Mouse (Mus musculus) embryonic stem cell, embryonic (primary cell): ENCODE data around the gene Asgr2.
"Not testable (repeated sequence)": the region's sequence is repeated elsewhere in the genome, so short reads cannot be mapped to it uniquely, and the experiment has no call there.

ENCODE experiments used
- CTCF ChIA-PET, 4 experiments: fragments of 300-600 bp in 2 of 4; fragments of 350-600 bp in 2 of 4; sonication (Branson Sonifier 250); formaldehyde crosslinking; loops; one replicate each; lab custom pipeline; 2022; ENCODE audit warnings: inconsistent platforms in 2 of 4; lab: Charles Lee
- POLR2A ChIA-PET, 4 experiments: fragments of 300-600 bp in 2 of 4; fragments of 350-600 bp in 2 of 4; sonication (Branson Sonifier 250); formaldehyde crosslinking; loops; one replicate each; lab custom pipeline; 2022; ENCODE audit warnings: antibody characterized with exemption in 4 of 4, inconsistent platforms in 1 of 4; lab: Charles Lee

Asgr2 gene

DNA sequence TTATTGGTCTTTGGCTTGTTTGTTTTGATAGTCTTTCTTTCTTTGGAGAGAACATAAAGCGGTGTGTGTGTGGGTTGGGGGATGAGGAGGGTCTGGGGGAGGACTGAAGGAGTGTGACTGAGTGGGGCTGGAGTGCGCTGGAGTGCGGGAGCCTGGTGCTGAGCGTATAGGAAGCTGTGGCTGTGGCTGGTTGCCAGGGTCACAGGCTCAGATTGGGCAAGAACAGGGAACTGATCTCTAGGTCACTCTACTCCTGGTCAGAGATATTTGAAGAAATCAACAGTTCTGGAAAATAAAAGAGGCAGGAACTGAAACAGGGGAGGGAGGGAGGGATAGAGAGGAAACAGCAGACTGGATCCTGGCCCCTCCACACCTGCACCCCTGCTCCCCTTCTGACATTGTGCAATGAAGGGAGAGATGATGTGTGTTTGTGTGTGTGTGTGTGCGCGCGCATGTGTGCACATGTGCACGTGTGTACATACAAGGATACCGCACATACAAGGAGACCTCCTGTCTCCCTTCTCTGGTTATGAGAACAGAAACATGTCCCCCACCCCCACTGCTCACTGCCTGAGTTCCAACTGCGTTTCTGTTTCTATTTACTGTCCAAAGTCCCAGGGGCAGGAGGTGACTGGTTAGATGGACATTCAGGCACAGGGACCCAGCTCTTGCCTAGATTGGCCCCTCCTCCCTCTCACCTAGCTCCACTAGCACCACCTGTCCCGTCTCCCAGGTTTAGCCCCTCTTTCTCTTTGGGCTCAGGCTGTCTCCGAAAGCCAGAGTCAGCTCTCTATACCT, at the start of gene Asgr2:
Gene Asgr2 (plus strand): TSS at position 659 of the 798 bp plus-strand sequence.
- POLR2A ChIA-PET, result interaction anchor here in 2 of 4 experiments (0.6 to 1.3 kb wide), 3 partner anchors 9 to 14 kb away, joined by 3 read pairs; no protein-coding TSS in a partner anchor

GRCm38 (mm10) chr11:70043665-70044064, 48.8 kb upstream of the Asgr2 start:
- POLR2A ChIA-PET, result interaction anchor here in 2 of 4 experiments (0.6 to 1.1 kb wide), 4 partner anchors 14 to 26 kb away, joined by 3 read pairs; no protein-coding TSS in a partner anchor
- CTCF ChIA-PET, result interaction anchor here (0.5 to 1.1 kb wide), 8 partner anchors 12 to 279 kb away, joined by 3 to 10 read pairs (median 3); no protein-coding TSS in a partner anchor

More for the DNA sequence above, at the start of gene Asgr2:
- CTCF ChIA-PET, result interaction anchor here in 1 of 4 experiments (0.7 kb wide), 1 partner anchor 18 kb away, joined by 3 read pairs; no protein-coding TSS in a partner anchor

GRCm38 (mm10) chr11:70045435-70045834, 47.0 kb upstream of the Asgr2 start:
- CTCF ChIA-PET, result interaction anchor here in 1 of 4 experiments (0.8 kb wide), 1 partner anchor 28 kb away, joined by 3 read pairs; no protein-coding TSS in a partner anchor
- POLR2A ChIA-PET, result interaction anchor here in 1 of 4 experiments (1.9 kb wide), 1 partner anchor 29 kb away, joined by 5 read pairs; no protein-coding TSS in a partner anchor

GRCm38 (mm10) chr11:70049366-70049765, 43.1 kb upstream of the Asgr2 start:
- POLR2A ChIA-PET, result no interaction called here
- CTCF ChIA-PET, result interaction anchor here in 3 of 4 experiments (0.5 to 1.8 kb wide), 7 partner anchors 9 to 863 kb away, joined by 3 to 5 read pairs (median 4); no protein-coding TSS in a partner anchor

GRCm38 (mm10) chr11:70049816-70050215, 42.6 kb upstream of the Asgr2 start:
- ChIA-PET CTCF (interaction anchor here (0.5 to 1.8 kb wide), 9 partner anchors 10 to 863 kb away, joined by 3 to 11 read pairs (median 4); partner anchors contain the start of gene Eif5a (in 1 of the 4)), POLR2A (interaction anchor here in 1 of 4 experiments (0.6 kb wide), 1 partner anchor 175 kb away, joined by 3 read pairs; no protein-coding TSS in a partner anchor)

- CTCF ChIA-PET, result interaction anchor here (1.0 to 2.2 kb wide), 7 partner anchors 124 to 268 kb away, joined by 3 to 9 read pairs (median 3); partner anchors contain the start of gene Slc16a11 (in 1 of the 4)
- POLR2A ChIA-PET, result interaction anchor here in 2 of 4 experiments (0.6 to 1.6 kb wide), 6 partner anchors 14 to 176 kb away, joined by 3 to 7 read pairs (median 3); partner anchors contain the start of gene Eif5a (in 1 of the 2)
Observed at GRCm38 (mm10) chr11:70053156-70053555, 39.3 kb upstream of the Asgr2 start.

DNA sequence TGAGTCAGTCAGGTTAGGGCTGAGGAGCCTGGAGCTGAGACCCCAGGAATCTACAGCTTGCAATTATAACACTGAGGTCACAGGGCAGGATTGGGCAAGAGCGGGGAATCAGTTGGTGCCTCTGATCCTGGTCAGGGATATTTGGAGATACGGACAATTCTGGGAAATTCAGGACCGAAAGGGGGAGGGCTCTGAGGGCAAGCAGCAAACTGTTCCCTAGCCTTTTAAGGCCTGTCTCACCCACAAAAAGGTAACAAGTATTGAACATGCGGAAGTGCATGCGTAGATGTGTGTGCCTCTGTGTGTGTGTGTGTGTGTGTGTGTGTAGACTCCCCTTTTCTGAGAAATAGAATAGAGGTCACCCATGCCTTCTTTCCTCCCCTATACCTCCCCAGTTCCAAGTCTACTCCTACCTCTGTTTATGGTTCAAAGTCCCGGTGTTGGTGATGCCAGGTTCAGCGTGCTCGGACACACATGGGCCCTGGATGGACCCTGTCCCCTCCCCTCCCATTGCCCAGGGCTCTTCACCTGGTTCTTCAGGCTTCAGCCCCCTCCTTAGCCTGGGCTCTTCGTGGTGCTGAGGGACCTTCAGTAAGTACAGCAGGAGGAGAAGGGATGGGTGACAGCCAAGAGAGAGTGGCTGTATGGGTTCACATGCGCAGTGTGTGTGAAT, 38.4 kb upstream of the Asgr2 start, which contains the start of gene Asgr1:
Gene Asgr1 (plus strand): TSS at position 188 of the 673 bp plus-strand sequence.
- ChIA-PET POLR2A (interaction anchor here in 2 of 4 experiments (0.6 to 1.6 kb wide), 5 partner anchors 11 to 479 kb away, joined by 3 to 11 read pairs (median 3); no protein-coding TSS in a partner anchor), CTCF (interaction anchor here (0.6 to 2.2 kb wide), 10 partner anchors 21 to 1972 kb away, joined by 3 to 14 read pairs (median 3); partner anchors contain the start of gene Slc16a11 (in 1 of the 4))

- ChIA-PET CTCF (interaction anchor here (0.6 to 3.5 kb wide), 33 partner anchors 10 to 1463 kb away, joined by 3 to 17 read pairs (median 4); partner anchors contain the start of gene Slc16a11 (in 3 of the 4)), POLR2A (interaction anchor here in 2 of 4 experiments (0.5 to 0.8 kb wide), 6 partner anchors 31 to 955 kb away, joined by 3 to 9 read pairs (median 3); no protein-coding TSS in a partner anchor)
Observed at GRCm38 (mm10) chr11:70055618-70056214, 36.7 kb upstream of the Asgr2 start.

DNA sequence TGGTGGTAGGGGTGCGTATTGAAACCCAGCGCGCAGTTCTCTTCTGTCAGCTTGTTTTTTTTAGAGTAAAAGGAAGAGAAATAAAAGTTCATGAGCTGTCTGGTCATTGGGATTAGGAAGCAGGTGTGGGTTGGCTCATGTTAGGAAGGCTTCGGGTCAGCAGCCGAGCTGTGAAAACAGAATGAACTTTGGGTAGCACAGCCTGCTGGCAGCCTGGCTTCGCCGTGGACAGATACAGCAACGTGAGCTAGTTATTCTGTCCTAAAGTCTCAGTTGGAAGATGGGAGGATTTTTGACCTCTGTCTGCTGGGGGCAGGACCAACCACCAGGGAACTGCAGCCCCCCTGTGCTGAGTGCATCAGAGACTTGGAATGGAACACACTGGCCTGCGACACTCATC, 34.6 kb upstream of the Asgr2 start:
- ChIA-PET POLR2A (no interaction called here), CTCF (interaction anchor here in 3 of 4 experiments (0.6 to 3.5 kb wide), 7 partner anchors 17 to 179 kb away, joined by 3 to 17 read pairs (median 5); no protein-coding TSS in a partner anchor)

DNA sequence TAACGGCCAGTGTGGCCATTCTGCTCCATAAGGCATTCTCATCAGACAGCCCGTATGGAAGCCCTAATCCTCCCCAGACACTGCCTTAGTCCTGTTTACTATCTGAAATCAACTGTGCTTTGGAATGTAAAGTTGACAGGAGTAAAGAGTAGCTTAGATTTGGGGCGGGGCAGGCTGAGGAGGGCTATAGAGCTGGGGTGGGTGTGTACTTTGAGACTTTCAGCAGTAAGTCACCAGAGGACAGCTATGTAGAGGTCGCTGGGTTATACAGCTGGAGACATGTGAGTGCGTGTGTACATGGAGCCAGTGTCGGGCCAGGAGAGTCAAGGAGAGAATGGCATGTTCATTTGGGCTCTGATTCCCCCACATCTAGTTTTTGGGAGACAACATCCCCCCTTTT, 32.5 kb upstream of the Asgr2 start:
- ChIA-PET CTCF (interaction anchor here (0.5 to 1.6 kb wide), 9 partner anchors 15 to 707 kb away, joined by 3 to 6 read pairs (median 5); no protein-coding TSS in a partner anchor), POLR2A (interaction anchor here in 3 of 4 experiments (0.5 to 1.0 kb wide), 5 partner anchors 18 to 153 kb away, joined by 3 to 4 read pairs (median 3); partner anchors contain the start of gene Eif5a (in 1 of the 3))

GRCm38 (mm10) chr11:70063053-70063452, 29.4 kb upstream of the Asgr2 start:
- ChIA-PET POLR2A (interaction anchor here in 1 of 4 experiments (0.7 kb wide), 1 partner anchor 83 kb away, joined by 3 read pairs; no protein-coding TSS in a partner anchor), CTCF (interaction anchor here in 2 of 4 experiments (0.6 to 1.9 kb wide), 2 partner anchors 16 to 109 kb away, joined by 3 to 5 read pairs; no protein-coding TSS in a partner anchor)

GRCm38 (mm10) chr11:70066701-70067100, 25.7 kb upstream of the Asgr2 start:
- POLR2A ChIA-PET, result interaction anchor here in 1 of 4 experiments (0.7 to 0.8 kb wide), 2 partner anchors 14 to 15 kb away, joined by 3 to 6 read pairs; no protein-coding TSS in a partner anchor
- CTCF ChIA-PET, result interaction anchor here in 2 of 4 experiments (0.6 to 1.3 kb wide), 5 partner anchors 40 to 135 kb away, joined by 3 to 5 read pairs (median 3); no protein-coding TSS in a partner anchor

DNA sequence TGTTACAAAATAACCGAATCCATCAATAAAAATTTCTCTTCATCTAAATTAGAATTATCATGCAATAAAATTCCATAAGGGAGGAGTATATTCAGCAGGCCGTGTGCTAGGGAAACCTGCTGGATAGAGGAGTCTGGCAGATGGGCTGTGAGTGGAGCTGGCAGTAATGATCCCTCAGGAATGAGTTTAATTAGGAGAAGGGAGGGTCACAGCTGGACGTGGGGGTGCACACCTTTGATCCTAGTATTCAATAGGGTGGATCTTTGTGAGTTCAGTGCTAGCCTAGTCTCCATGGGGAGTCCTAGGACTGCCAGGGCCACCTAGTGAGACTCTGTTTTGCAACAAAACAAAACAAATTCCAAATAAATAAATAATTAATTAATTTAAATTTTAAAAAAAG, 24.2 kb upstream of the Asgr2 start:
- CTCF ChIA-PET, result no interaction called here
- POLR2A ChIA-PET, result interaction anchor here in 1 of 4 experiments (0.7 kb wide), 1 partner anchor 88 kb away, joined by 3 read pairs; no protein-coding TSS in a partner anchor

- CTCF ChIA-PET, result no interaction called here
- POLR2A ChIA-PET, result no interaction called here
Observed at GRCm38 (mm10) chr11:70070057-70070456, 22.4 kb upstream of the Asgr2 start.

DNA sequence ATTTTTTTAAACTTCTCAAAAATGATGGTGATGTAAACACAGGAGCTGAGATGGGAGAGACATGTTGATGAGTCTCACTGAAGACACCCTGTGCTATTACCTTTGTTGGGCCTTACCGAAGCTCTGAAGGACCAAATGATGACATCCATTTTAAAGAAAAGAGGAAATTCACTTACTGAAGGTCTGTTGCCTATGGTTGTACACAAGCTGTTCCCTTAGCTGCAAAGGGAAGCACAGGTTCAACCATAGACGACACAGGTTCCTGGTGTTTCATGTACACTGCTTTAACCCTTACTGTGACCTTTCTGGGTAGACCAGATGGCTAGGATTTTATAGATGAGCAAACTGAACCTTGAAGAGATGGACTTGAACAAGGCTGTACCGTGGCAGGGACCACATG, 21.8 kb upstream of the Asgr2 start:
- CTCF ChIA-PET, result interaction anchor here in 1 of 4 experiments (0.6 kb wide), 1 partner anchor 37 kb away, joined by 4 read pairs; no protein-coding TSS in a partner anchor
- POLR2A ChIA-PET, result not testable (repeated sequence)

DNA sequence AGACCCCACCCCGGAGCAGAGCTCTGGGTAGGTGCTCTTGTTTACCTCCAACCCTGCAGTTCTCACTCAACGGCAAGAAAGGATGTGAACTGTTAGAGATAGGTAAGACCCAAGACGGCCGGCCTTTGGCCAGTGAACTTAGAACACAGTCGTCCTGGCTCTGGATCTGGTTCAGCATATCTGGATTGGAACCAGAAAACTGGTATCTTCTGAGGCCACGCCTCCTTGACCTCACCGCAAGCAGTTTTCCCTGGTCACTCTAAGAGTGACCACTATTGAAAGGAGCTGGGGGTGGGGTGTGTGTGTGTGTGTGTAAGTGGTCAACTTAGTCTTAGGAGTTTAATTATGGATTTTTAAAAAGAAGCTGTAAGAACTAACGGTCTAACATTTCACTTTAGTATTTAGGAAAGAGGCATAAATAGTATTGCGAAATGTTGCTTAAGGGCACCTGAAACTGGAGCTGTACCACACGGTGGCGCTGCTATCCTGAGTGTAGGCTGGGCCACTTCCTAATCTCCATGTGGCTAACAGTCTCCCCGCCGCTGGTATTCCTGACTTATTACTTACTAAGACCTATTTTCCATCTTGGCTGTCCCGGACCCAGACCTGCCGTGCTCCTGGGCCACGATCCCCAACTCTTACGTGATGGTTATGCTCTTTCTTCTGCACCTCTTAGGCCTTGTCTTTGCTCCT, 17.9 kb upstream of the Asgr2 start:
- POLR2A ChIA-PET, result interaction anchor here in 2 of 4 experiments (0.5 to 2.0 kb wide), 7 partner anchors 29 to 176 kb away, joined by 3 to 5 read pairs (median 5); no protein-coding TSS in a partner anchor
- CTCF ChIA-PET, result interaction anchor here (0.5 to 2.8 kb wide), 27 partner anchors 10 to 614 kb away, joined by 3 to 11 read pairs (median 4); partner anchors contain the start of genes Slc16a11 (in 3 of the 4), 0610010K14Rik (in 1 of the 4), Alox12e (in 1 of the 4) and Camta2 (in 1 of the 4)
